Mouse (Mus musculus) granulocyte monocyte progenitor cell, adult 5-6 weeks (primary cell): ENCODE measurements at regions not wholly inside any gene's neighbourhood (a gene's known extent, or its start where the extent isn't known, plus 50 kb on each side); places are given as distances from the start of the nearest gene placed in this dataset.
A peak's percentile ranks its signal among the peaks of the same experiment; 100 is the strongest.

ENCODE experiments used
- ATAC-seq: replicated peaks from 2 replicates; pipeline ENCODE4 v1.8.0; 2016; ENCODE audit warnings: mild to moderate bottlenecking, moderate TSS enrichment, inconsistent platforms; ENCODE audit not compliant: poor library complexity, severe bottlenecking

GRCm38 (mm10) chr2:133430741-133431438 is 121.1 kb upstream of the Bmp2 start:
- no peak for ATAC-seq

GRCm38 (mm10) chr2:133432141-133432813 is 119.7 kb upstream of the Bmp2 start:
- ATAC-seq = no peak

- ATAC-seq = peak; percentile 63
These were observed 114.8 kb upstream of the Bmp2 start for GRCm38 (mm10) chr2:133436913-133437843.

GRCm38 (mm10) chr2:133438018-133438417 is 113.9 kb upstream of the Bmp2 start:
- no peak for ATAC-seq

GRCm38 (mm10) chr2:133443024-133443423 is 108.9 kb upstream of the Bmp2 start:
- ATAC-seq = no peak

GRCm38 (mm10) chr2:133443490-133443889 is 108.5 kb upstream of the Bmp2 start:
- ATAC-seq = no peak

GRCm38 (mm10) chr2:133452947-133453346 is 99.0 kb upstream of the Bmp2 start:
- ATAC-seq = no peak

GRCm38 (mm10) chr2:133455484-133456170 is 96.3 kb upstream of the Bmp2 start:
- no peak for ATAC-seq

GRCm38 (mm10) chr2:133456785-133457184 is 95.2 kb upstream of the Bmp2 start:
- ATAC-seq = no peak

- ATAC-seq = peak; percentile 95
These were observed 93.2 kb upstream of the Bmp2 start for GRCm38 (mm10) chr2:133458735-133459134.

GRCm38 (mm10) chr2:133460814-133461213 is 91.1 kb upstream of the Bmp2 start:
- ATAC-seq = no peak

GRCm38 (mm10) chr2:133462378-133462777 is 89.6 kb upstream of the Bmp2 start:
- ATAC-seq = no peak

- peak; percentile 62 for ATAC-seq
These were observed 84.5 kb upstream of the Bmp2 start for GRCm38 (mm10) chr2:133467170-133468168.

- ATAC-seq = no peak
These were observed 78.8 kb upstream of the Bmp2 start for GRCm38 (mm10) chr2:133472966-133473744.

- ATAC-seq = no peak
These were observed 77.8 kb upstream of the Bmp2 start for GRCm38 (mm10) chr2:133474174-133474573.

- ATAC-seq = peak; percentile 34
These were observed 71.1 kb upstream of the Bmp2 start for GRCm38 (mm10) chr2:133480870-133481269.

GRCm38 (mm10) chr2:133481305-133481704 is 70.7 kb upstream of the Bmp2 start:
- ATAC-seq = 0 out of 2 replicates have a peak, but pooled peaks have one; percentile 10

- ATAC-seq = 0 out of 2 replicates have a peak, but pooled peaks have one; percentile 6
These were observed 70.2 kb upstream of the Bmp2 start for GRCm38 (mm10) chr2:133481785-133482184.
